Mouse (Mus musculus) liver, embryonic 14.5 days (tissue): ENCODE measurements around the gene Mad2l2.

ENCODE experiments used
- CTCF ChIP-seq: IDR thresholded peaks from 2 replicates; pipeline ENCODE4 v1.5.1; 2016; ENCODE audit warnings: antibody characterized with exemption, low read depth, control low read depth
- EP300 ChIP-seq: IDR thresholded peaks from 2 replicates; pipeline ENCODE4 v1.6.1; 2016; ENCODE audit warnings: antibody characterized with exemption, low read depth

GRCm38 (mm10) chr4:148165551-148165950 lies 35.4 kb downstream of the Mad2l2 start:
- TF ChIP-seq CTCF: no peak
- TF ChIP-seq EP300: no peak
